Mouse (Mus musculus) activated CD4-positive, CD25-positive, alpha-beta regulatory T cell (primary cell): Measurements from ENCODE around the gene Nova1. TPM values are rescaled to one million over a fixed set of nuclear protein-coding genes. Genes with fewer than 3 reads are reported as not detected.

ENCODE experiments used
- polyA plus RNA-seq, 2 experiments: library from polyadenylated mRNA; unstranded; fragments of 100-300 nt; shearing (Covaris generic); gene quantifications; one replicate each; pipeline ENCODE4 v1.2.1; 2017

The Nova1 gene
- polyA plus RNA-seq: under 1 TPM in 1 of 2 experiments, not detected in 1; 0.26 TPM

GRCm38 (mm10) chr12:46818856-46819347, at the start of gene Nova1:
Nova1 (minus strand) TSS chr12:46818929.

